Mouse (Mus musculus) liver, embryonic 11.5 days (tissue): ENCODE measurements at regions not wholly inside any gene's neighbourhood (a gene's known extent, or its start where the extent isn't known, plus 50 kb on each side); places are given as distances from the start of the nearest gene placed in this dataset.

Experiments used
- ATAC-seq: fragments of 200-750 bp; cut with Nextera tagmentation; replicated peaks from 2 replicates; pipeline ENCODE4 v1.8.0; 2017; ENCODE audit warnings: moderate number of reproducible peaks, mild to moderate bottlenecking, moderate TSS enrichment, moderate library complexity; ENCODE audit not compliant: low FRiP score
- DNase-seq: peaks from one replicate; pipeline ENCODE4 v3.0.0-alpha.2; 2017; ENCODE audit warnings: low spot score
- H3K27ac ChIP-seq: fragments of 300-500 bp; sonication (generic); 2 replicates; pipeline ENCODE4 v1.5.1; 2014; ENCODE audit warnings: mild to moderate bottlenecking, low read depth, low read length, control low read depth
- H3K27me3 ChIP-seq: fragments of 300-500 bp; sonication (generic); replicated peaks from 2 replicates; pipeline ENCODE4 v1.6.1; 2014; ENCODE audit warnings: low read length, mixed read lengths; ENCODE audit not compliant: control insufficient read depth, insufficient read depth
- H3K36me3 ChIP-seq: fragments of 300-500 bp; sonication (generic); 2 replicates; pipeline ENCODE4 v1.6.1; 2014; ENCODE audit warnings: mild to moderate bottlenecking, low read length, moderate library complexity, mixed read lengths; ENCODE audit not compliant: control insufficient read depth, insufficient read depth
- H3K4me1 ChIP-seq: fragments of 300-500 bp; sonication (generic); replicated peaks from 2 replicates; pipeline ENCODE4 v1.6.1; 2014; ENCODE audit warnings: low read length, mixed read lengths; ENCODE audit not compliant: control insufficient read depth, insufficient read depth
- H3K4me2 ChIP-seq: fragments of 300-500 bp; sonication (generic); 2 replicates; pipeline ENCODE4 v1.6.1; 2014; ENCODE audit warnings: mild to moderate bottlenecking, control low read depth, moderate library complexity
- H3K4me3 ChIP-seq: fragments of 300-500 bp; sonication (generic); 2 replicates; pipeline ENCODE4 v1.5.1; 2014; ENCODE audit warnings: low read depth, low read length, control low read depth
- H3K9ac ChIP-seq: fragments of 300-500 bp; sonication (generic); 2 replicates; pipeline ENCODE4 v1.6.1; 2014; ENCODE audit warnings: low read depth, low read length, control low read depth
- H3K9me3 ChIP-seq: fragments of 300-500 bp; sonication (generic); 2 replicates; pipeline ENCODE4 v1.6.1; 2016; ENCODE audit warnings: low read length, inconsistent platforms, mixed read lengths; ENCODE audit not compliant: control insufficient read depth
- WGBS: fragments of 180-500 bp; shearing (Covaris S2); extraction: QIAGEN DNeasy Blood & Tissue Kit; methylation state at CpG from one replicate; pipeline ENCODE4 v1.1.7; 2014; 5-methylcytosine and 5-hydroxymethylcytosine counted together

- WGBS, result 76% methylated on average over 4 of the region's 4 CpGs
- no peak for ATAC-seq
- Histone ChIP-seq H3K4me3 (no peak overlapping the region), H3K27me3 (no peaks in the 10 kb centered on the region), H3K9ac (no peak overlapping the region), H3K4me2 (no peak overlapping the region), H3K4me1 (no peaks in the 10 kb centered on the region), H3K27ac (no peak overlapping the region), H3K9me3 (no peaks in the 10 kb centered on the region), H3K36me3 (no peaks in the 10 kb centered on the region)
- DNase-seq, result no peak
These were observed 170.1 kb downstream of the Cth start for GRCm38 (mm10) chr3:157754826-157755225.

- Histone ChIP-seq H3K27ac (no peak overlapping the region), H3K9ac (no peak overlapping the region), H3K4me2 (no peak overlapping the region), H3K27me3 (no peaks in the 10 kb centered on the region), H3K9me3 (no peaks in the 10 kb centered on the region), H3K4me3 (no peak overlapping the region), H3K36me3 (no peaks in the 10 kb centered on the region), H3K4me1 (no peaks in the 10 kb centered on the region)
- DNase-seq (no peak), ATAC-seq (no peak)
- 81% methylated on average over 3 of the region's 3 CpGs for WGBS
These were observed 174.6 kb downstream of the Cth start for GRCm38 (mm10) chr3:157750266-157750665.

- Histone ChIP-seq H3K4me3 (no peak overlapping the region), H3K27me3 (no peaks in the 10 kb centered on the region), H3K4me2 (no peak overlapping the region), H3K9ac (no peak overlapping the region), H3K9me3 (no peaks in the 10 kb centered on the region), H3K27ac (no peak overlapping the region), H3K36me3 (no peaks in the 10 kb centered on the region), H3K4me1 (no peaks in the 10 kb centered on the region)
- ATAC-seq (no peak), DNase-seq (no peak)
- 56% methylated on average over 3 of the region's 3 CpGs for WGBS
These were observed 176.4 kb downstream of the Cth start for GRCm38 (mm10) chr3:157748395-157749037.

- no peak overlapping the region for H3K27ac ChIP-seq
- WGBS, result 56% methylated on average over 1 of the region's 1 CpGs
These were observed 176.3 kb downstream of the Ptger3 start for GRCm38 (mm10) chr3:157743000-157743399.

GRCm38 (mm10) chr3:157739628-157740294, 173.1 kb downstream of the Ptger3 start:
- no peaks in the 10 kb centered on the region for H3K27me3 ChIP-seq
- no peak overlapping the region for H3K4me2 ChIP-seq
- no peak overlapping the region for H3K27ac ChIP-seq
- WGBS, result 59% methylated on average over 1 of the region's 1 CpGs
- no peak overlapping the region for H3K9ac ChIP-seq
- H3K4me3 ChIP-seq, result no peak overlapping the region
- no peaks in the 10 kb centered on the region for H3K36me3 ChIP-seq
- H3K4me1 ChIP-seq, result no peaks in the 10 kb centered on the region
- no peaks in the 10 kb centered on the region for H3K9me3 ChIP-seq
- ATAC-seq (0 out of 2 replicates have a peak, but pooled peaks have one; percentile 34), DNase-seq (no peak)

More at GRCm38 (mm10) chr3:157743000-157743399, 176.3 kb downstream of the Ptger3 start:
- Histone ChIP-seq H3K36me3 (no peaks in the 10 kb centered on the region), H3K4me2 (no peak overlapping the region), H3K27me3 (no peaks in the 10 kb centered on the region), H3K4me3 (no peak overlapping the region), H3K9me3 (no peaks in the 10 kb centered on the region), H3K4me1 (no peaks in the 10 kb centered on the region), H3K9ac (no peak overlapping the region)
- ATAC-seq (peak; percentile 51), DNase-seq (no peak)

GRCm38 (mm10) chr3:157732136-157732940, 165.6 kb downstream of the Ptger3 start:
- no peak for DNase-seq
- WGBS, result 77% methylated on average over 4 of the region's 4 CpGs
- Histone ChIP-seq H3K4me1 (no peaks in the 10 kb centered on the region), H3K27me3 (no peaks in the 10 kb centered on the region), H3K9me3 (no peaks in the 10 kb centered on the region), H3K9ac (no peak overlapping the region), H3K27ac (no peak overlapping the region), H3K36me3 (no peaks in the 10 kb centered on the region), H3K4me3 (no peak overlapping the region), H3K4me2 (no peak overlapping the region)
- ATAC-seq, result no peak

GRCm38 (mm10) chr3:157729711-157730367, 163.1 kb downstream of the Ptger3 start:
- no peak overlapping the region for H3K4me2 ChIP-seq
- ATAC-seq (no peak), DNase-seq (no peak)
- H3K9ac ChIP-seq, result no peak overlapping the region
- no peak overlapping the region for H3K27ac ChIP-seq
- no peaks in the 10 kb centered on the region for H3K27me3 ChIP-seq
- no peaks in the 10 kb centered on the region for H3K9me3 ChIP-seq
- no peak overlapping the region for H3K4me3 ChIP-seq
- H3K4me1 ChIP-seq, result no peaks in the 10 kb centered on the region
- no peaks in the 10 kb centered on the region for H3K36me3 ChIP-seq
- 57% methylated on average over 1 of the region's 1 CpGs for WGBS

GRCm38 (mm10) chr3:157724542-157724941, 157.8 kb downstream of the Ptger3 start:
- Histone ChIP-seq H3K9ac (no peak overlapping the region), H3K9me3 (no peaks in the 10 kb centered on the region), H3K27ac (no peak overlapping the region), H3K4me3 (no peak overlapping the region), H3K4me2 (no peak overlapping the region), H3K4me1 (no peaks in the 10 kb centered on the region), H3K27me3 (no peaks in the 10 kb centered on the region), H3K36me3 (no peaks in the 10 kb centered on the region)
- DNase-seq, result no peak
- no peak; the same call in 1 of the 2 replicates for ATAC-seq
- WGBS, result 54% methylated on average over 1 of the region's 1 CpGs
